Mouse (Mus musculus) yolk sac, embryonic 10.5 days (tissue): ENCODE results near the gene Pmpca.
"Not testable (repeated sequence)": the region's sequence is repeated elsewhere in the genome, so short reads cannot be mapped to it uniquely, and the experiment has no call there.

Source experiments
- DNase-seq: peaks from one replicate; pipeline ENCODE4 v3.0.0-alpha.2; 2017; ENCODE audit warnings: low spot score

Gene Pmpca

DNA sequence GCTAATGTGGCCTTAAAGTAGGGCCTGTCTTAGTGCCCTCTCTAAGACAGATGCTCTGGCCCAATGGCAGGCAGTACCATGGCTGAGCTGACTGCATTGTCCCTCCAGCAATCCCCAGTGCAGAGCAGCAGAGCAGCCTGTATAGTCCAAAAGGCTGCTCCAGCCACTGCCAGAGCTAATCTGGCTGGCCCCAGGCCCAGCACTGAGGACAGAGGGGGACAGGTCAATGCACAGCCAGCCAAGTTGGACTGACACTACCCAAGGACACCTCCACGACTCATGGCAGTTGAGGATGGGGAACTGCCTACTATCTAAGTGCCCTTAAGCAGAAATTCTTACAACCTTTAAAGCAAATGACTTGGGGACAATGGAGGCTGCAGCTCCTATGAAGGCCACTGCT, 20.6 kb upstream of the Pmpca start:
- DNase-seq = no peak

- no peak for DNase-seq
Observed at GRCm38 (mm10) chr2:26372396-26372795, 16.7 kb upstream of the Pmpca start.

- peak; percentile 85 for DNase-seq
Observed at GRCm38 (mm10) chr2:26380131-26380771, 8.9 kb upstream of the Pmpca start, which contains the start of gene Snapc4. Snapc4 (minus strand) TSS chr2:26380653.

- not testable (repeated sequence) for DNase-seq
Observed at GRCm38 (mm10) chr2:26380871-26381270, 8.3 kb upstream of the Pmpca start.

- DNase-seq = no peak
Observed at GRCm38 (mm10) chr2:26387713-26388112, 1.4 kb upstream of the Pmpca start.

- no peak for DNase-seq
Observed at GRCm38 (mm10) chr2:26388682-26389153, 421 bp upstream of the Pmpca start.

DNA sequence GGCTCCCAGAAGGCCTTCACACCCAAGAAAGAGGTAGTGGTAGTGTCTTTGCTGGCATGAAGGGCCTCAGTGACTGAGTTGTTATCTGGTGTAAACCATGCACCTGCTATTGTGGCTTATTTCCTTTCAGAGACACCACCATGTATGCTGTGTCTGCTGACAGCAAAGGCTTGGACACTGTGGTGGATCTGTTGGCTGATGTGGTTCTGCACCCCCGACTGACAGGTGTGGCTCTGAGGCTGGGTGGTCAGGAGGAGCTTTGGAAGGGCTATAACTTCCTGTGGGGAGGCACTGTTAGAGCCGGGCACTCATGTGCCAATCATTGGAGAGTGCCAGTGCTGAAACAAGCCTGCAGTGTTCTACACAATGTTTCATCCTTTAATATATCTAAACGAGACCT, 1.8 kb downstream of the Pmpca start:
- no peak for DNase-seq

DNA sequence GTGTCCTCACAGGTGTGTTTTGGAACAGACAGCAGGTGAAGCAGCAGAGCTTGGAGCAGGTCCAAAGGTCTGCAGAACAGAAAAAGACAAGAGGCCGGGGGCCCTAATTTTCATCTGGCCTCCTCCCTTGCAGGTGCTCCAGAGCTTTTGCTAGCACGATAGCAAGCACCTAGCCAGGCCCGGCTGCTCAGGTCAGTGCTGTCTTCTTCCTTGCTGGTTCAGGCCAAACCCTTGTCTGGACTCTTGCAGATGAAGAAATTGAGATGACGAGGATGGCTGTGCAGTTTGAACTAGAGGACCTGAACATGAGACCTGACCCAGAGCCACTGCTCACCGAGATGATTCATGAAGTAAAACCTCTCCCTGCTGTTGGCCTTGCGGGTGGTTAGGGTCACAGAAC, 2.5 kb downstream of the Pmpca start:
- no peak for DNase-seq

DNA sequence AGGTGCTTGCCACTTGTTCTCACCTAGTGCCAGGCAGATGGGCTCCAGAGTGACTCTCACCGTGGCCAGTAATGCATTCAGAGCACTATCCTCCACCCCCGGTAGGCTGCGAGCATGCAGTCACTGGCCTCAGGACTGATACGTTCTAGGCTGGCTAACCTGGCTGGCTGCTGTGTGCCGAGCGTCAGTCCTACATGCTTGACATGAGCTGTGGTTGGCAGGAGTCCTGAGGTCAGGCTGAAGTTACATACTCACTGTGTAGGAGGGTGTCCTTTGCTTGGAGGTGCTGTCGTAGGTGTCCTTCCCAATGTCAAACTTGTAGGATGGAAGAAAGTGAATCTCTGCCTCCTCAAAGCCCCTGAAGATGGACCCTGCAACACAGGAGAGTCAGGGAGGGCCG, 9.8 kb downstream of the Pmpca start:
- no peak for DNase-seq

DNA sequence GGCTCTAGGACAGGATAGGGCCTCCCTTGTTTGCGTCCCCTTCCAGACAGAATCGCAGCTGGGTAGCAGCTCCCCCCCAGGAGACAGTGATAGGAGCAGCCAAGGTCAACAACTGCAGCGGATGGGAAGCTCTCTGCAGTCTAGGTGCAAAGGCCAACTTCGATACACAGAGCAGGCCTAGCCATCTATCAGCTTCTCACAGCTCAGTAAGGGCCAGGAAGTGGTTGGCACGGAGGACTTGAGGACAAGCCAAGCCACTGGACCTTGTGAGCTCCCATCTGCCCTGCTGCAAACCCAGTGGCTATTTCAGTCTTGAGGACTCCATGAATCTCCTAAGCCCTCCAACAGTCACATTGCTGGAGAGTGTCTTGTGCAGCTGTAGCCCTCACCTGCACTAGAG, 10.5 kb downstream of the Pmpca start:
- DNase-seq = no peak

DNA sequence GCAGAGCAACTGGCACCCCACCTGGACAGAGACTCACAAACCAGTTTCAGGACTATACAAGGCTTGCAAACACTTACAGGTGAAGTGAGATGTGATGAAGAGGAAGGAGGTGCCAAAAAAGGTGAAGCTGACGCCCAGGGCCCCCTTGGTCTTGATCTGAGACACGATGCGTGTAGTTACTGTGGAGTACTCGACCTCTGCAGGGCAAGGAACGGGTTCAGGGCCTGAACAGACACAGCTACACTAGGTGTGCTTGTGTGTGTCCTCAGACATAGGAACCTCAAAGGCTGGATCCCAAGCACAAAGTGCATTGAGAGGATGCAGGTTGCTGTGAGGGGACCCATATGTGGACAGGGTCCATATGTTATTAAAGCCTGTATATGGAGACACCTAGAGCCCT, 11.2 kb downstream of the Pmpca start:
- DNase-seq = no peak

GRCm38 (mm10) chr2:26401023-26401422, 11.9 kb downstream of the Pmpca start:
- no peak for DNase-seq

DNA sequence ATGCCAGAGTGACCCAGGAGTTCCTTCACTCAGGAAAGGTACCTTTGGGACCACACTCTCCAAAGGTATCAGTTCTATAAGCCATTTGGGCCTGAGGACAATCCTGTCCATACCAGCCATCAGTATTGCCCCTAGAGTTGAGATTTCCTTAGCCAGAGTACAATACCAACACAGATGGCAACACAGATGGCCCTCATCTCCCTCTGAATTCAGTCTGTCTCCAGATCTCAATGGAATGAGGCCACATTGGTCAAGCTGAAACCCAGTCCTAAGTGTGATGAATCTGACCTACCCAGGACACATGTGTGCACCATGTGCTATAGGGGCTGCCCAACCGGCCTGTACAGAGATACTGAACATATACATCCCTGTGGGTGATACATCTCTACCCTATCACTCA, 13.1 kb downstream of the Pmpca start:
- no peak for DNase-seq

DNA sequence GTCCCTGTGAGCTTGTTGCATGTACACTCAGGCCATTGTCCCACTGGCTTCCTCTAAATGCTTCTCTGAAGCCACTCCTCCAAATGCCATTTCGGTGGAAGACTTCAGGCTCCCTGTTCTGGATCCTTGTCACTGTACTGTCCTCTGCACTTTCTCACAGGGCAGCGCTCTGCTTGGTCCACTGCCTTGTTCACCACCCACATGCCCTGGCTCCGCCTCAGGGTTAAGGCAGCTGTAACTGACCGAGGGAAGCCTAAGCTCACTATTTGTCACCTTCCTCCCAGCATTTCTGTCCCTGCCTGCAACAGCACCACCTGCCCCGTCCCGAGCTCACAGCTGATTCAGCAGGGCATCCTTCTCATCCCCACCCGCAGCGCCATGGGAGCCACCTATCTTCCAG, 14.2 kb downstream of the Pmpca start:
- no peak for DNase-seq

GRCm38 (mm10) chr2:26408515-26409356, 19.6 kb downstream of the Pmpca start, which contains the start of gene Inpp5e:
Inpp5e (minus strand) TSS chr2:26409203.
- DNase-seq = peak; percentile 97

DNA sequence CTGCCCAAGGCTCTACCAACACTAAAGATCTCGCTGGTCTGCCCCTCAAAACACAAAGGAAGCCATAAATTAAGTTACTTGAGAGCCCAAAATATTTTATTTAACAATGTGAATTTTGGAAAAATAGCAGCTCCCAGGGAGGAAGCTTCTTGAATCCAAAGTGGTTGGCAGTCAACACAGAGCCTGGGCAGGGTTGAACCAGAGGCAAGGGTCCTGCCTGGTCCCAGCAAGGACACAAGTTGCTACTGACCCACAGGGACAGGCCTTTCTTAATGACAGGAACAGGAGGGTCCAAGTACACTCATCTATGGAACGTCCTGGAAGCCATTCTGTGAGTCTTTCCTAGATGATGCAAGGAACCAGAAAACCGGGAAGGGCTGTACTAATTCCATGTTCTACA, 20.2 kb downstream of the Pmpca start:
- DNase-seq = no peak

DNA sequence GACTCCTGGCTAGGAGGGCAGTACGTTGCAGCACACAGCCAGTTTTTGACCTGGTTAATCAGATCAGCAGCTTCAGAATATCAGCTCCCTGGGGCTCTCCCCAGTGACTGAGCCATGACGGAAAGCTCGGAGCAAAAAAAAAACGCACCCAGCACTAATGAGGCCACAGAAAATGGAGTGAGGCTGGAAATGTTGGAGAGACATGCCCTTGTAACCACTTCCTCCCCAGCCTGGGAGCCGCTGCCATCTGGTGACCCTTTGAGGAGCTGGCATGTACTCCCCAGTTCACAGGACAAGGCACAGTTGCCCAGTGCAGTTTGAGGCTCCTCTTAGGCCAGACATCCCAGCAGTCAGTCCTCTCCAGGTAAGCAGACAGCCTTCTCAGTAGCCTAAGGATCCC, 21.0 kb downstream of the Pmpca start:
- no peak for DNase-seq

GRCm38 (mm10) chr2:26410931-26411411, 21.8 kb downstream of the Pmpca start:
- DNase-seq = no peak

DNA sequence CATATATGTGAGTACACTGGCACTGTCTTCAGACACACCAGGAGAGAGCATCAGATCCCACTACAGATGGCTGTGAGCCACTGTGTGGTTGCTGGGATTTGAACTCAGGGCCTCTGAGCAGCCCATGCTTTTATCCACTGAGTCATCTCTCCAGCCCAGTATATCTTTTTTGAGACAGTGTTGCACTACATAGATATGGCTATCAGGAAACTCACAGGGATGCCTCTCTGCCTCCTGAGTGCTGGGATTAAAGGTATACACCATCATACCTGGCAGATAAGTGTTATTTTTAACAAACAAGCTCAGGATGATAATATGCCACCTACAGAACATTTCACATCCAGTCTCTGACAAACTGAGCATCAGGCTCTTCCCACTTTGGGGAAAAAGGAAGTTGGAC, 27.9 kb downstream of the Pmpca start:
- no peak for DNase-seq

- no peak for DNase-seq
Observed at GRCm38 (mm10) chr2:26418120-26418519, 29.0 kb downstream of the Pmpca start.

DNA sequence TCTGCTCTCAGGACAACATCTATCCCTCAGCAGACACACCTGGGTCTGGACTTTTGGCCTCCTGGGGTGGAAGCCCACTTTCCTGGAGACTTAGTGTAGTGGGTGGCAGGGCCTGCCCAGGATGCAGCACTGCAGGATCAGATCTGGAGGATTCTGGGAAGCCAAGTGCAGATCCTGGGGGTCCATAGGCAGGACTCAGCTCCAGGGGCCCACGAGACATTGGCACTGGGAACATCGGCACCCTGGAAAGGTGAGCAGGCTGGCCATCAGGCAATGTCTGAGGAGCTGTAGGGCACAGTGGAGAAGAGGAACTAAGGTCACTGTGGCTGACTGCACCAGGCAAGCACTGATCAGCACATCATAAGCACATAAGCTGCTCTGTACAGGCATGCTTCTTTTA, 32.8 kb downstream of the Pmpca start:
- no peak for DNase-seq

GRCm38 (mm10) chr2:26423086-26423485, 33.9 kb downstream of the Pmpca start:
- peak; percentile 17 for DNase-seq

DNA sequence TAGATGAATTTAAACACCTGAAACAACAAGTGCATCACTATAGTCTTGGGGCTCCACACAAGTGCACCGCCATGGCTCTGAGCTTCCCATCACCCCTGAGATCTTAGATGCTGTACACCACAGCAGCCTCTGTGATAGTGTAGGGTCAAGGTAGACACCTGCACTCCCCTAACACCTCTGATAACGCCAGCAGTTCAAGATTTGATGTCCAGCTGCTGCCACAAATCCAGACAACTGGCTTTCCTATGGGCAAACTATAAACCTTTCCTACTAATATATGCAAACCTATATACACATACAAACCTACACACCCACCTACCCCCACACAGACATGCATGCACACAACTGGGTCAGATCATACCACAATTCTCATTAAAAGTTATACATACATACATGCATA, 35.4 kb downstream of the Pmpca start:
- DNase-seq = no peak
